Mouse (Mus musculus) monocyte, adult 5-6 weeks (primary cell): ENCODE results near the gene Atg4d. TPM values are rescaled to one million over a fixed set of nuclear protein-coding genes. Genes with fewer than 3 reads are reported as not detected.
"Not testable (repeated sequence)": the region's sequence is repeated elsewhere in the genome, so short reads cannot be mapped to it uniquely, and the experiment has no call there.

Experiments
- ATAC-seq: fragments of 153-309, 156-312 bp; replicated peaks from 2 replicates; pipeline ENCODE4 v1.8.0; 2017; ENCODE audit warnings: mild to moderate bottlenecking; ENCODE audit not compliant: low TSS enrichment, insufficient number of reproducible peaks, severe bottlenecking, poor library complexity, low FRiP score
- total RNA-seq: library from RNA; stranded (forward); fragments of 200-1000, 200-491, 200-594 nt; gene quantifications from 3 replicates; pipeline ENCODE4 v1.2.3, GENCODE M21; 2017

Atg4d gene
- total RNA-seq, 1 experiment from 2014 or later, result 34.6 TPM

DNA sequence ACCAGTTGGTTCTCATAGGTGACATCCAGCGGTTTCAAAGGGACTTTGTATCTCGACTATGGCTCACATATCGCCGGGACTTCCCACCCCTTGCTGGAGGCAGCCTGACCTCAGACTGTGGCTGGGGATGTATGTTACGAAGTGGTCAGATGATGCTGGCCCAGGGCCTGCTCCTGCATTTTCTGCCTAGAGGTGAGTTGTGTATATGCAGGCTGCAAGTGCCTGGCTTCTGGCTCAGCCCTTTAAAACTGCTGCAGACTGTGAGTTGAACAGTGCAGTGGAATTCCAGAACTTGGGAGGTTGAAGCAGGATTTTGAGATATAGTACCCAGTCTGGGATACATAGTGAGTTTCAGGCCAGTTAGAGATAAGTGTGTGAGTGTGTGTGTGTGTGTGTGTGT, 1.8 kb downstream of the Atg4d start:
- no peak for ATAC-seq

GRCm38 (mm10) chr9:21268305-21268704, 3.2 kb downstream of the Atg4d start:
- no peak for ATAC-seq

DNA sequence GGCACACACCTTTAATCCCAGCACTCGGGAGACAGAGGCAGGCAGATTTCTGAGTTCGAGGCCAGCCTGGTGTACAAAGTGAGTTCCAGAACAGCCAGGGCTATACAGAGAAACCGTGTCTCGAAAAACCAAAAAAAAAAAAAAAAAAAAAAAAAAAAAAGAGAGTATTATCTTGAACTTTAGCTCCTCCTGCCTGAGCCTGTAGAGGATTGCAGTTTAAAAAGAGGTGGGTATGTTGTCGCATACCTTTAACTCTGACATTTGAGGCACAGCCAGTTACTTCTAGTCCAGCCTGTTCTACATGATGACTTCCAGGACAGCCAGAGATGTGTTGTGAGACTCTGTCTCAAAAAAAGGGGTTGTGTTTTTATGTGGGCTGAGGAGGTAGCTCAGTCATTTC, 4.5 kb downstream of the Atg4d start:
- not testable (repeated sequence) for ATAC-seq

DNA sequence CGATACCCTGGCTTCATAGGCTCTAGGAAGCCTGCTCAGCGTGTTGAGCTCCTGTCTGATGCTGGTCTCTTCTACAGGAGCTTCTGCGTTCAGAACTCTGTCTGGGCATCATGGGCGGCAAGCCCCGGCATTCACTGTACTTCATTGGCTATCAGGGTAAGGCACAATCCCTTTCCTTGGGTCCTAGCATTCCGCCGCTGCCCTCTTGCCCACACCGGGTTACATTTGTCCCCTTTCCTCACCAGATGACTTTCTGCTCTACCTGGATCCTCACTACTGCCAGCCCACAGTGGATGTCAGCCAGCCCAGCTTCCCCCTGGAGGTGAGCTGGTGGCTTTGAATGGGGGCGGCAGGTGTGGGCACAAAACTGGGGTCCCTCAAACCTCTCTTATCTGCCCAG, 7.3 kb downstream of the Atg4d start:
- no peak for ATAC-seq

- ATAC-seq, result no peak
Measured at GRCm38 (mm10) chr9:21273094-21273493, 8.0 kb downstream of the Atg4d start.

GRCm38 (mm10) chr9:21273520-21274228, 8.6 kb downstream of the Atg4d start:
- ATAC-seq, result no peak

- ATAC-seq, result no peak
Measured at GRCm38 (mm10) chr9:21274336-21274735, 9.2 kb downstream of the Atg4d start.

- no peak for ATAC-seq
Measured at GRCm38 (mm10) chr9:21275013-21275710, 10.1 kb downstream of the Atg4d start.

- ATAC-seq, result no peak
Measured at GRCm38 (mm10) chr9:21275727-21276126, 10.6 kb downstream of the Atg4d start.

DNA sequence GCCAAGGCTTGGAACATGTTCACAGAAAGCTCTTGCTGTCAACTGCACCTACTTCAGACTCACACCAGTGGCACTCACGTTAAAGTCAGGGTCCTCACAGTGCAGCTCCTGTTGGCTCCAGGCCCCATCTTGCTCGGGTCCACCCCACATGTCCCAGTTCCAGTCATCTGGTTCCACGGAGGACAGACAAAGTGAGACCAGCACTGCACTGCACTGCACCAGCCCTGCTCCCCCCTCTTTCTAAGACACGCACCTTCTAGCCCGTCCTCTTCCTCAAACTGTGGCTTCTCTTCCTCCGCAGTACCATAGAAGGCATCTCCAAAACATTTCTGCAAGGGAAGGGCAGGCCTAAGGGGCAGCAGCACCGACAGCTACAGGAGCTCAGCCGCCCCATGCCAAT, 11.2 kb downstream of the Atg4d start:
- ATAC-seq, result no peak

DNA sequence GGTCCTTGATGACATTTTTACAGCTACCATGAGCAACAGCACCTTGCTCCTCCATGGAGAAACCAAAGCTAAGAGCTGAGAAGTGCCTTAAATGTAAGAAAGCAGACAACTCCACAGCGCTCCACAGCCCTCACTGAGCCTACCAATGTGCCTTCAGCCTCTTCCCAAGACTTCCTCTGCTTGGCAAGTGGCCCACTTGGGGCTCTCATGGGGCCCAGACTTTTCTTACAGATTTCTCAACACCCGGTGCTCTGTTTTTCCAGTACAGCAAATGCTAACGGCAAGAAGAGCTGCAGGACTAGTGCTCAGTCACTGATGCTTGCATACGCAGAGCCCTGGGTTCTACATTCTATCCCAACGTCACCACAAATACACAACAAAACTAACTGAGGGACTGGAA, 12.7 kb downstream of the Atg4d start:
- no peak for ATAC-seq

DNA sequence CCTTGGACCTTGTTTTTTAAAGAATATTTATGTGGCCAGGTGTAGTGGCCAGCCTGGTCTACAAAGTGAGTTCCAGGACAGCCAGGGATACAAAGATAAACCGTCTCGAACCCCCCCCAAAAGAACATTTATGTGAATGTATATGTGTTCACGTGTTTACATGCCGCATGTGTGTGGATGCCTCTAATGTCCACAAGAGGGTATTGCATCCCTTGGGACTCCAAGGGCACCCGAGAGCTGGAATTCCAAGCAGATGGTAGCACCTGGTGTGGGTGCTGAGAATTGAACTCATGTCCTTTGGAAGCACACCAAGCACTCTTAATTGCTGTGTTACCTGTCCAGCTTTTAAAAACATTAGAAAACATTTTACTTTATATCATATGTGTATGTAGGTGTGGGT, 18.5 kb downstream of the Atg4d start:
- no peak for ATAC-seq

DNA sequence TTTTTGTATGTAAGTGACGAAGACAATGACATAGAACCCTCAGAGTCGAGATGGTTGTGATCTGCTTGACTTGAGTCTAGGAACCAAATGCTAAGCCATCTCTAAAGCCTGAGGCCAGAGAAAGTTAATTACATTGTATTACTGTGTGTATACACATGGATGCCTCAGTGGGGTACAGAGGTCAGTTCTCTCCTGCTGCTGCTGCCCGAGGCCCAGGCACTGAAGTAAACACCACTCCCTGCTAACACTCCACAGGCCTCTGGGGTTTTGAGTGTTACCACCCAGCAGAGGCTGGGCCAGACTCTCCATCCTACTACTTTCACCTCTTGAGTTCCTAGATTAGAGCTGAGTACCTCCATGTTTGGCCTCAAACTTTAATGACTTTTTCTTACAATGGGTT, 18.9 kb downstream of the Atg4d start:
- no peak for ATAC-seq

GRCm38 (mm10) chr9:21286753-21287152, 21.7 kb downstream of the Atg4d start:
- no peak for ATAC-seq

DNA sequence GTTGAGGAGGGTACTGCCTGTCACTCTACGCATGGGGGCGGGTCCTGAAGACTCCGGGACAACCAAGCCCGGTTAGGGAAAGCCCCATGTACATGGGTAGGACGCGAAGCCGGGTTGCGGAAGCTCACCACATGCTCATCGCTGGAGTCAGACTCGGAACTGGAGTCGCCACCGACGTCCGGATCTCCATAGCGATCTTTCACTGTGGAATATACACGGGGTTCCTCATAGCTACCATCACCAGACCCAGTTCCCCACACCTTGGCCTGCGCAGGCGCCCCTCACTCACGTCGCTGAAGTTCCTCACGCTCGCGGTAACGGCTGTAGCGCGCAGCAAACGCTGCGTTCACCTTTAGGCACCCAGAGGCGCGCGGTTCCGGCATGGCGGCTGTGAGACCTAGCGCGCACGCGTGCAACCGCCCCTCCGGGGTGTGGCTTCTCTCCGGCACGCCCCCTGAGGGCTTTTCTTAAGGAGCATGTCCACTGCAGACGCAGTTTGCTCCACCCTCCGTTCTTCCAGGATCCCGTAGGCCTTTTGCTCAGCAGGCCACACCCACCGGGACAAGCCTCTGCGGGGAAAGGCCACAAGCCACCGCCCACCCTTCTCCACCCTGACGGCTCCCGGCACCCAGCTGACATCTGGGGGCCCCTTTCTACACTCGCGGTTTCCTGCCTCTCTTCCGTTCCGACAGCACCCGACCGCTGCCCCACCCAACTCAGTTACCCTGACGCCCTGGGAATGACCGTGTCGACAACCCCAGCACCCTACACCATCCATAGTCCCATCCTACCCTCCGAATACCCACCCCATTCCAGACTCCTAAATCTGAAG, 22.7 kb downstream of the Atg4d start, which contains the start of gene Kri1:
Gene Kri1, minus strand, starts transcription at position 399 of the 832 bp plus-strand sequence.
- ATAC-seq, result peak; percentile 79

GRCm38 (mm10) chr9:21288404-21289336, 23.6 kb downstream of the Atg4d start:
- no peak for ATAC-seq

GRCm38 (mm10) chr9:21289337-21289671, 24.2 kb downstream of the Atg4d start:
- ATAC-seq, result no peak

DNA sequence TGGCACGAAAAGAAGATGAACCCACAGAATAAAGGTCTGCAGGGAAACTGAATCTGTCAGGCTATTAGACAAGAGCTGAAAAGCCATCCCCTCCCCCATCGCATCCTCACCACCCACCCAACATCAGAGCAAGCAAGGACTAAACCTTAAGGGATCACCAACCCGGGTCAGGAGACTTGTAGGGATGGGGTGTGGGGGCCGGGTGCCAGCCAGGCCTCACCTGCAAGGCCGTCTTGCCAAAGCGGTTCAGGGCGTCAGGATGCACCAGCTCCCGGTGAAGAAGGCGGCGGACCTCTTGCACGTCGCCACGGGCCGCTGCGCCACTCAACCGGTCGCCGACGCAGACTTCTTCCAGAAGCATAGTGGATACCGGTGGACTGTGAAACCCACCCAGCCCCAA, 25.5 kb downstream of the Atg4d start:
- no peak for ATAC-seq
